Mouse (Mus musculus) cerebellum, adult 2 months (tissue): Measurements from ENCODE around the gene Wnk4.

ENCODE experiments used
- CTCF ChIP-seq: fragments of 200-500 bp; IDR thresholded peaks from 2 replicates; pipeline ENCODE4 v1.5.1; 2011; ENCODE audit warnings: low read depth, mild to moderate bottlenecking, control low read depth, low read length, moderate library complexity, borderline replicate concordance; ENCODE audit not compliant: insufficient read depth
- POLR2A ChIP-seq: fragments of 200-500 bp; IDR thresholded peaks from 2 replicates; pipeline ENCODE4 v1.6.1; 2011; ENCODE audit warnings: low read length, control low read depth, borderline replicate concordance; ENCODE audit not compliant: insufficient read depth

DNA sequence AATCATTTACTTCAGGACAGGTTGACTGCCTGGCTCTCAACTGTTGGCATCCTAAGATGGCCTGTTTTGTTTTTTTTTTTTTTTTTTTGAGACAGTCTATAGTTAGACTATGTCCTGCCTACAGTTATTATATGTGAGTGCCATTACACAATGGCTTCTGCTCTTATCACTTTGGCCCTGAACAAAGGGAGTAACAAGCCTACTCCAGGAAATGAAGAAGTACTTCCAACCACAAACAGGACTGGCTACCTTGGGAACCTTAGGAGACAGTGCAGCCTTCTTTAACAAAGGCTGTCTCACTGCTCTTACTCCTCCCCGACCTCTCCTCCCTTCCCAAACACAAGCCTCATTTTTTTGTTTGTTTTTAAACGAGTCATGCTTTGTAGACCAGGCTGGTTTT lies 39.5 kb upstream of the Wnk4 start:
- no peak for TF ChIP-seq POLR2A
- no peak for TF ChIP-seq CTCF
